Mouse (Mus musculus) CH12.LX (cell line): ENCODE data around the gene Gm21885.
A peak's percentile ranks its signal among the peaks of the same experiment; 100 is the strongest.

ENCODE experiments used
- CHD1 ChIP-seq: IDR thresholded peaks from 2 replicates; pipeline ENCODE4 v1.6.1; 2012; ENCODE audit warnings: low read depth, low read length, improper control_type of control experiment, inconsistent platforms
- CTCF ChIP-seq, 2 experiments: IDR thresholded peaks in 1 of 2; conservative IDR thresholded peaks in 1 of 2; 2 replicates each; pipeline ENCODE4 v1.5.1; 2011 to 2012; ENCODE audit warnings: low read depth in 2 of 2, low read length in 2 of 2, improper control_type of control experiment in 1 of 2, inconsistent platforms in 1 of 2, mild to moderate bottlenecking in 1 of 2, moderate library complexity in 1 of 2
- EP300 ChIP-seq: IDR thresholded peaks from 2 replicates; pipeline ENCODE4 v1.6.1; 2011; ENCODE audit warnings: low read length, improper control_type of control experiment
- GABPA ChIP-seq: IDR thresholded peaks from 2 replicates; pipeline ENCODE4 v1.6.1; 2012; ENCODE audit warnings: low read depth, low read length, improper control_type of control experiment, inconsistent platforms; ENCODE audit not compliant: insufficient replicate concordance
- HCFC1 ChIP-seq: IDR thresholded peaks from 2 replicates; pipeline ENCODE4 v1.6.1; 2012; ENCODE audit warnings: low read depth, mild to moderate bottlenecking, inconsistent platforms, low read length, improper control_type of control experiment
- IRF4 ChIP-seq: IDR thresholded peaks from 2 replicates; pipeline ENCODE4 v1.6.1; 2014; ENCODE audit warnings: low read depth, mild to moderate bottlenecking, inconsistent platforms, low read length, improper control_type of control experiment
- KAT2A ChIP-seq: IDR thresholded peaks from 2 replicates; pipeline ENCODE4 v1.6.1; 2012; ENCODE audit warnings: low read length, improper control_type of control experiment, inconsistent platforms; ENCODE audit not compliant: insufficient replicate concordance
- MAX ChIP-seq: IDR thresholded peaks from 2 replicates; pipeline ENCODE4 v1.6.1; 2011; ENCODE audit warnings: low read length, improper control_type of control experiment
- POLR2A ChIP-seq: IDR thresholded peaks from 2 replicates; pipeline ENCODE4 v1.6.1; 2011; ENCODE audit warnings: low read depth, mild to moderate bottlenecking, improper control_type of control experiment, low read length
- RCOR1 ChIP-seq: conservative IDR thresholded peaks from 2 replicates; pipeline ENCODE4 v1.6.1; 2012; ENCODE audit warnings: low read depth, mild to moderate bottlenecking, inconsistent platforms, low read length, improper control_type of control experiment
- SIN3A ChIP-seq: IDR thresholded peaks from 2 replicates; pipeline ENCODE4 v1.6.1; 2012; ENCODE audit warnings: low read length, improper control_type of control experiment, inconsistent platforms
- UBTF ChIP-seq: IDR thresholded peaks from 2 replicates; pipeline ENCODE4 v1.6.1; 2012; ENCODE audit warnings: low read depth, mild to moderate bottlenecking, inconsistent platforms, low read length, improper control_type of control experiment, moderate library complexity
- USF1 ChIP-seq: IDR thresholded peaks from 2 replicates; pipeline ENCODE4 v1.6.1; 2014; ENCODE audit warnings: low read depth, mild to moderate bottlenecking, inconsistent platforms, low read length, improper control_type of control experiment
- USF2 ChIP-seq: conservative IDR thresholded peaks from 2 replicates; pipeline ENCODE4 v1.6.1; 2011; ENCODE audit warnings: low read depth, low read length, improper control_type of control experiment

DNA sequence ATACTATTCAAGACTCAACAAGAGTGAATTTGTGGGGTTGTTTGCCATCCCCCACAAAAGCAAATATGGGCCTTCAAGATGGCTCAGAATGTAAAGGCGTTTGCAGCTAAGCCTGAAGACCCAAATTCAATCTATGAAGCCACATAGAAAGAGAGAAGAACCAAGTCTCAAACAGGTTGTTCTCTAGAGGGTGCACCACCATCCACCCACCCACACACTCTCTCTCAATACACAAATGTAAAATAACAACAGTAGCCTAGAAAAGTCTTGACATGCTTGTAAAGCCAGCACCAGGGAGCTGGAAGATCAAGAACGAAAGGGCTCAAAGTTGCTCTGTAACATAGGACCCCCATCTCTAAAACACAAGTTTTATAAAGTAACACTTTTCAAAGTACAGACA lies 34.9 kb downstream of the Gm21885 start:
- TF ChIP-seq CHD1 (peak; percentile 59; the same call in 1 of the 2 replicates), POLR2A (no peak), IRF4 (no peak), MAX (no peak), CTCF (conservative IDR thresholded peaks at IDR 0.05 in 1 of 2, IDR thresholded peaks at IDR 0.05 in 1 of 2; ENCODE audit: low read depth in 2 of 2, low read length in 2 of 2) (no peak), USF1 (no peak), KAT2A (no peak), UBTF (no peak), GABPA (no peak), EP300 (no peak), HCFC1 (no peak), SIN3A (no peak), RCOR1 (no peak), USF2 (no peak)
